Mouse (Mus musculus) CH12.LX (cell line): ENCODE data around the gene Vav1.

Source experiments
- BHLHE40 ChIP-seq: IDR thresholded peaks from 2 replicates; pipeline ENCODE4 v1.6.1; 2011; ENCODE audit warnings: mild to moderate bottlenecking, low read depth, low read length, improper control_type of control experiment
- CTCF ChIP-seq, 2 experiments: IDR thresholded peaks in 1 of 2; conservative IDR thresholded peaks in 1 of 2; 2 replicates each; pipeline ENCODE4 v1.5.1; 2011 to 2012; ENCODE audit warnings: low read depth in 2 of 2, low read length in 2 of 2, improper control_type of control experiment in 1 of 2, inconsistent platforms in 1 of 2, mild to moderate bottlenecking in 1 of 2, moderate library complexity in 1 of 2
- E2F4 ChIP-seq: IDR thresholded peaks from 2 replicates; pipeline ENCODE4 v1.6.1; 2011; ENCODE audit warnings: low read depth, low read length, improper control_type of control experiment; ENCODE audit not compliant: insufficient replicate concordance
- JUN ChIP-seq: IDR thresholded peaks from 2 replicates; pipeline ENCODE4 v1.6.1; 2011; ENCODE audit warnings: low read depth, mild to moderate bottlenecking, low read length, improper control_type of control experiment, moderate library complexity; ENCODE audit not compliant: insufficient read depth
- POLR2A ChIP-seq: IDR thresholded peaks from 2 replicates; pipeline ENCODE4 v1.6.1; 2011; ENCODE audit warnings: low read depth, mild to moderate bottlenecking, improper control_type of control experiment, low read length
- POLR2AphosphoS2 ChIP-seq: IDR thresholded peaks from 2 replicates; pipeline ENCODE4 v1.6.1; 2011; ENCODE audit warnings: low read depth, low read length, improper control_type of control experiment
- TBP ChIP-seq: conservative IDR thresholded peaks from 2 replicates; pipeline ENCODE4 v1.6.1; 2011; ENCODE audit warnings: low read depth, low read length, improper control_type of control experiment
- USF1 ChIP-seq: IDR thresholded peaks from 2 replicates; pipeline ENCODE4 v1.6.1; 2014; ENCODE audit warnings: low read depth, mild to moderate bottlenecking, inconsistent platforms, low read length, improper control_type of control experiment
- ZNF384 ChIP-seq: IDR thresholded peaks from 2 replicates; pipeline ENCODE4 v1.6.1; 2012; ENCODE audit warnings: low read depth, low read length, improper control_type of control experiment, inconsistent platforms

- TF ChIP-seq JUN (no peak), POLR2A (no peak), CTCF (conservative IDR thresholded peaks at IDR 0.05 in 1 of 2, IDR thresholded peaks at IDR 0.05 in 1 of 2; ENCODE audit: low read depth in 2 of 2, low read length in 2 of 2) (no peak), USF1 (no peak), TBP (0 out of 2 replicates have a peak, but pooled peaks have one; percentile 14), E2F4 (no peak), POLR2AphosphoS2 (no peak), ZNF384 (peak; percentile 28), BHLHE40 (peak; percentile 63)
Observed at GRCm38 (mm10) chr17:57344029-57344707, 65.3 kb downstream of the Vav1 start.
